Mouse (Mus musculus): ENCODE measurements around the gene Ascc2.
"Not testable (repeated sequence)": the region's sequence is repeated elsewhere in the genome, so short reads cannot be mapped to it uniquely, and the experiment has no call there.

The Ascc2 gene

DNA sequence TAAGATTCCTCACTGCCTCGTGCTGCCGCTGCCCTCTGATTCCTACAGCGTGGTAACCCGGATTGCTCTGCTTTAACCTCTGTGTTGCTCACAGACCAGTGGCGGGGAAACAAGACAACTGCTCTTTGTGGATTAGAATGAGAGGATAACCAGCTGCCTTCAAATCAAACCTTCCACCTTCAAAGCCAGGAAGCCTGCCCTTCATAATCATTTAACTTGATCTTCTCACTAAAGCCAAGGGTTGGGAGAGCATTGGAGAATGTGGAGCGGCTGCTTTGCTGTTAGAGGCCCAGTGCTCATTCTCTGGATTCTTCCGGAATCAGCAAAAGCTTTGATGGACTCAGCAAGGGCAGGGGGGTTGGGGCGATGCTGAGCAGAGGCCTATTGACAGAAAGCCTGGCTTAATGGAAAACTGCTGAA is 7.7 kb upstream of the Ascc2 start:
- no peak for DNase-seq (ENCODE audit: low read depth, low spot score)

DNA sequence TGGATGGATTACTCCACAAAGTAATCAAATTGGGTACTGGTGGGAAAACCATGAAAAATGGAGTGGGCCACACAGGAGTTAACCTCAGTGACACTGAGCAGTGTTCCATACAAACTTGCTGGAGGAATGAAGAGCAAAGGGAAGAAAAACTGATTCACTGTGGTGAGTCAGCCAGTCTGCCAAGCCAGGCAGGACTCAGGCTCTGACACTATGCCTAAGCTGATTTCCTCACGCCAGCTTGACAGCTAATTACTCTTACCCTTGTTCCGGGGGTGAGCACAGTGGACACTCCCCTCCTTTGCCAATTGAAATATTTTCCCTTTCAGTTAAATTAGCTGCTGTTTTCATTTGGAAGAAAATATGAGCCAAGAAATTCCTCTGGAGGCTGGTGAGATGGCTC is 4.1 kb upstream of the Ascc2 start:
- no peak for DNase-seq (ENCODE audit: low read depth, low spot score)

DNA sequence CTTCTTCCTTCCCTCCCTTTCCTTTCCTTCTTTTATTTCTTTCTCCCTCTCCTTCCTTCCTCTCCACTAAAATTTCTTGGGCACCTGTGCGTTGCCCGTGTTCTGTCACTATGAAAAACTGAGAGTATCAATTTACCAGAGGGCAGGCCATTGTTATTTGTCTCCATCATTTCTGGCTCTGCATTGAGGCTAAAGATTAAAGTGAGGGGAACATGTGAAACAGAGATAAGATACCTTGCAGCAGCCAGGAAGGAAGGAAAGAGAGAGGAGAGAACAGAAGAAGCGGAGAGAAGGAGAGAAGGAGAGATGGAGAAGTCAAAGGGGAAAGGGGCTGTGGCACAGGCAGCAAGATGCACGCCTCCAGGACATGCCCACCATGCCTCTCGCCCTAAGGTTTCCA is 3.2 kb upstream of the Ascc2 start:
- DNase-seq (ENCODE audit: low read depth, low spot score) = no peak

DNA sequence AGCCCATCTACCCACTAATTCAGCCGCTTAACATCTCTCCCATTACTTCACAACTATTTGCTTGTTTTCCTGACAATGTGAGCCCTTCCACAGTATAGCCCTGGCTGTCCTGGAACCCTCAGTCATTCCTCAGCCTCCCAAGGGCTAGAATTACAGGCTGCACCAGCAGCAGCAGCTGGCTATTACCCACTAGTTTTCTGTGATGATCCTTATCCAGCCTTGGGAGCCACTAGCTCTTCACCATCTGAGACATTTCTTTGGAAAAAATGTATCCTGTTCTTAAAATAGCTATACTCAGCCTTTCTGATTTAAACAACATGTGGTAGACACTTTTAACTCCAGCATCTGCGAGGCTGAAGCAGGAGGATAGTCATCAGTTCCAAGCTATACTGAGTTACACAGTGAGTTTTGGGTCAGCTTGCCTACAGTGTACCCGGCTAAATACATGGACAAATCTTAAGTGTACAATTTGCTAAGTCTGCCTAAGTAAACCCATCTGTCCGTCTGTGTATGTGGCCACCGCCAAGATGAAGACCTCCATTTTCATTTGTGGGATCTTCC is 685 bp upstream of the Ascc2 start:
- no peak for DNase-seq (ENCODE audit: low read depth, low spot score)

DNA sequence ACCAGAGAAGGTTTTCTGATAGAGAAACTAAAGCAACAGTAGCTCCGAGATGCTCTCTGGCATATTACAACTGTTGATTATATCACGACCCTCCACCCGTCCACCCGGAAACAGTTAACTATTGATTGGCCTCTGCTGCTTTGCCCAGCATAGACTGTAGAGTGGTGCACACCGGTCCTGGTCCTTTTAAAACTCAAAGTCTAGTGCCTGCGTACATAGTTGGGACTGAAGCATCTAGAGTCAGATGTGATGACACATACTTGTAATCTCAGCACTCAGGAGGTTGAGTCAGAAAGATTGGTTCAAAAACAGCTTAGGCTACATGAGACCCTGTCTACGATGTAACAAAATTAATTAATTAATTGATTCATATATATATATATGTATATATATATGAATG is 714 bp downstream of the Ascc2 start:
- DNase-seq (ENCODE audit: low read depth, low spot score) = no peak

DNA sequence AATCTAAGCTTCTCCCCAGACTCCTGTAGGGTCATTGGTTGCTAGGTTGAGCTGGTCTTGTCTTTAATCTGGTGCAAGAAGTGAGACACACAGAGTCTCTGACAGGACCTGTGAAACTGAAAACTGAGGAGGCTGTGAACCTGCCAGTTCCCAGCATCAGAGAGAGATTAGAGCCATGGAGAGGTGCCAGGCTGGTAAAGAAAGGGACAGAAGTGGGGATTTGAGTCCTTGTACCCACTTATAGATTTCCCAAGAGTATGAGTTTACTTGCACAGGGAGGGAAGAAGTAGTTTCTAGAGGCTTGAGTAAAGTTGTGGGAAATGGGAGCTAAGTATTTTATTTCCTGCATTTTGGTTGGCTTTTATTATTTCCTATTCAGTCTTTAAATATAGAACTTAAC is 3.6 kb downstream of the Ascc2 start:
- DNase-seq (ENCODE audit: low read depth, low spot score) = no peak

DNA sequence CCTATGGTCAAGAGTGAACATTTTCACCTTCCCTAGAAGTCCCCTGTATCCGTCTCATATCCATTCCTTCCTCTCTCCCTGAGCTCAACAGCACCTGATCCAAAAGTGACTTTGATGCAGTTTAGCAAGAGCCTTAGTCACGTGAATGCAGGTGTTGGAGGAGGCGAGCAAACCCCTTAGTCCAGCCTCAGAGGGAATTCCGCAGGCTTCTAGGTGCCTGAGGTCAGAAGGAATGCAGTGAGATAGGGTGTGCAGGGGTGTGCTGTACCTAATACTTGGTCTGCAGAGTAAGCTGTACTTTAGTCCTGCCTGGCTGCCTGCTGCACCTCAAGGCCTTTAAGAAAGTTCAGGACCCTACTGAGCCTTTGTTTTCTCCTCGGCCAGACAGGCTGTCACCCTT is 6.2 kb downstream of the Ascc2 start:
- no peak for DNase-seq (ENCODE audit: low read depth, low spot score)

DNA sequence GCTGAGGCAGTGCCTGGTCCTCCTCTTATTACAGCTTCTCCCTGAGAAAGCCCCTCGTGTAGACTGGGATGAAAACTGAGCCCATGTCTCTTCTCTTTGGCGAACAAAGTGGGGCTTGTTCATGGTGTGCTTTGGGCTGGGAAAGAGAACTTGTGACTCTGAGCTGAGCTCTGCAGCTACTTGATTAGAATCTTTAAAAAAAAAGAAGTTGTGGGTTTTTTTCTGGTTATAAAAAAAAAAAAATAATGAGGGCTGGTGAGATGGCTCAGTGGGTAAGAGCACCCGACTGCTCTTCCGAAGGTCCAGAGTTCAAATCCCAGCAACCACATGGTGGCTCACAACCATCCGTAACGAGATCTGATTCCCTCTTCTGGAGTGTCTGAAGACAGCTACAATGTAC is 7.6 kb downstream of the Ascc2 start:
- DNase-seq (ENCODE audit: low read depth, low spot score) = not testable (repeated sequence)

DNA sequence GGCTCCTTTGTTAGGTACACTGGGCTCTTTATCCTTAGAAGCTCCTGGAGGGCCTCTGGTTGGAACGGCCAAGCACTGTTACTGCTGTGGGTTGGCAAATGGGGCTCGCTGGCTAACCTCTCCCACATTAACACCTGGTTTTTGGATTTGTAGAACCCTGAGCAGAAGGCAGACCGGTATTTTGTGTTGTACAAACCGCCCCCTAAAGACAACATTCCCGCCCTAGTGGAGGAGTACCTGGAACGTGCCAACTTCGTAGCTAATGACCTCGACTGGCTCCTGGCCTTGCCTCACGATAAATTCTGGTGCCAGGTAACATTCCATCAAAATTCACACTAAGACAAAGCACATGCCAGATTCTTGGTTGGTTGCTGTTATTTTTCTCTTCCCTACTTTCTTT is 8.9 kb downstream of the Ascc2 start:
- no peak for DNase-seq (ENCODE audit: low read depth, low spot score)

DNA sequence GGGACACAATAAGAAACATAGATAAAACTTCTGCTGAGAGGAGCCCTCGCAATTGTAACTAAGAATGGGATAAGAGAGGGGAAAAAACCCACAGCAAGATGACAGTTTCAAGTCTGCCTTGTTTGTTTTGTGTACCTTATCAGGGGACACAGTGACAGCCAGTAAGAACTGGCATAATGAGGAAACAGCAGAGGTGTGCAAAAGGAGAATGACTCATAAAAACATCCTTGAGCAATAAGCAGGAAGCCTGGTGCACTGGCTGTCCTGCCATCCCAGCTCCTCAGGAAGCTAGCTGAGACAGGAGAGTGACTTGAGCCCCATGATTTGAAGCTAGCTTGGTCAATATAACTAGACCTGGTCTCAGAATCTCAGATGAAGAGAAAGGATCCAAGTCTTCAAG is 22.3 kb downstream of the Ascc2 start:
- DNase-seq (ENCODE audit: low read depth, low spot score) = no peak

DNA sequence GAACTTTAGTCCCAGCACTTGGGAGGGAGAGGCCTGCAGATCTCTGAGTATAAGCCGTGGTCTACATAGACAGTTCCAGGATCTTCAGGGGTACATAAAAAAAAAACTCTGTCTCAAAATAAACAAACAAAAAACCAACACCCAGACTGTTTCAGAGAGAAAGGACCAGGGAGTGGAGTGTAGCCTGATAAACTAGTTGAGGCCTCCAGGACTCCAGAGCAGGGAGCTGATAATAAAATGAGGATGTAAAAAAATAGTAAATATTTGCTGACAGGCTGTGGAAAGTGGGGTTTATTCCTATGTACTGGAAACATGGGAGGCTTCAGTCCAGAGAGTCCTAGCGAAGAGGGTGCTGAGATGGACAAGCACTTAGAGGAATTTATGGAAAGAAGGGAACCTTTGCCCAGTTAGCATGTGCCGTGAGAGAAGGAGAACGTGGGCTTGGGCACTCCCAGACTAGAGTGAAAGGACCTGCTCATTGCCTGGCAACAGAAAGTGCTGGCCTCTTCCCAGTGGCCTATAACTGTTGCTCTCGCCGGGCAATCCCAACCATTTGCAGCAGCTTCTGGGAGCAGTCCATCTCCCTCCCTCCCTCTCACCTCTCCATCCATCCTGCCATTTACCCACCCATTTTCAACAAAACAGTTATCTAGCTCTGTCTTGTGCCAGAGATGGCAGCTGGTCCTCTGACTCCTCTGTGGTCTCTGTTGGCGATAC is 22.9 kb downstream of the Ascc2 start:
- no peak for DNase-seq (ENCODE audit: low read depth, low spot score)

DNA sequence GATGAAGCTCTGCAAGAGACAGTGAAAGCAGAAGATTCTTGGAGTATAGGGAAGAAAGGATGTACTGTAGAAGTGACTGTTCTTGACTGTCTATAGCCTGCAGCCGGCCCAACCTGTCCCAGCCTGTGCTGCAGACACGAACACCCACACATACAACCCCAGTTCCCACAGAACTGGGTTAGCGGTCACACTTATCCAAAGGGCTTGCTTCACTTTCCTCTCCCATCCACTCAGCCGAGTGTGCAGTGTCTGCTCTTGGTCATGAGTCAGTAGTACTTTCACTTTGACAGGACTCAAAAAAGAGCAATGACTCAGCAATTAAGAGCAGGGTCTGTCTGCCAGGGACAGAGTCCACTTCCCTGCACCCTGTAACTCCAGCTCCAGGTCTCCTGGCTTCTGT is 23.8 kb downstream of the Ascc2 start:
- no peak for DNase-seq (ENCODE audit: low read depth, low spot score)

DNA sequence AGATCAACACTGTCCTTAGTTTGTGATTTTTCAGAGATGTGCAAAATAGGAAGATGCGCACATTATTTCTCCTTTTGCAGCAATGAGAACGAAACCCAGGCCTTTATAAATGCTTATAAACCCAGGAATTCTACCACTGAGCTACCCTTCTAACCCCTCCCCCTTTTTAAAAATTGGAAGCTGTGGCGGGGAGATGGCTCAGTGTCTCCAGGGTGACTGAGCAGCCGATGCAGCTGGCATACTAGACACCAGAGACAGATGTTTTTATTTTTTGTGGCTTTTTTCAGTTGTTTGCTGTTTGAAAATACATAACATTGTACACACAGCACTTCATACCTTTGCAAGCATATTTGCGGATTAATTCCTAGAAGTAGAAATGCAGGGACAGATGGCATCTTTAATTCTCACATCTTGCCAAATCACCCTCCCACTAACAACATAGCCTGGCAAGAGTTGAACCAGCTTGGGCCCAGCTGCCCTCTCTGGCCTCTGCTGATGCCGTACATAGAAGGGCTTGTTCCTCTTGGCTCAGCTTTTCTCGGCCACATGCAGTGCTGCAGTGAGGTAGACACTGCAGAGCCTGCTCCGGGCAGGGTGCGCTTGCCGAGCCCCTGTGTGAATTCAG is 24.4 kb downstream of the Ascc2 start:
- no peak for DNase-seq (ENCODE audit: low read depth, low spot score)

DNA sequence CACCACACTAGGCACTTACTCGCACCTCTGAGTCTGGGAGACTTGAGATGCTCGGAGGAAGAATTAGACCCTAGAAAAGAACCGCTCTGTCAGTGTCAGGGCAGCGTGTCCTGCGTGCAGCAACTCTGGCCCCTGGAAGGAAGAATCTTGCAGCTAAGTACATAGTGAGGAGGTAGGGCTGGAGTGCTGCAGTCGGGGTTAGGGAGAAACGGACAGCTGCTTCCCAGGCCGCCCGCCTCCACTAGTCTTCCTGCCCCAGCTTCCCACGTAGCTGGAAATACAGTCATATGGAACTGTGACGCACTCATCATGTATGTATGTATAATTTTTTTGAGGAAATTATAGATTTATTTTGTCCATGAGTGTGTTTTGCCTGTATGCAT is 24.9 kb downstream of the Ascc2 start:
- no peak for DNase-seq (ENCODE audit: low read depth, low spot score)

DNA sequence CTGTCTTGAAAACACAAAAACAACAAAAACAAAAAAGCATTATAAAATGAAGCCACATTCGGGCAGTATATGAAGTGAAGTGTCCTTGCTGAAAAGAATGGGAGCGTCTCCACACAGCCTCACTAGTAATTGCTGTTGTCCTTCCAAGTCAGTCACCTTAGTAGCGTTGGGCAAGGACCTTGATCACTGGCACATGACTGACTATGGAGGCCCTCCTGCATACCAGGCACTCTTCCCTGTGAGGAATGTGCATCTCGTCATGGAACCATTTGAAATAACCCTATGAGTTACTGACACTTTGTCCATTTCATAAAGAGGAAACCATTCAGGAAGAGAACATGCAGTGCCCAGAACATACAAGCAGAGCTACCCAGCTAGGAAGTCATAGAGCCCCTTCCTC is 34.2 kb downstream of the Ascc2 start:
- no peak for DNase-seq (ENCODE audit: low read depth, low spot score)

DNA sequence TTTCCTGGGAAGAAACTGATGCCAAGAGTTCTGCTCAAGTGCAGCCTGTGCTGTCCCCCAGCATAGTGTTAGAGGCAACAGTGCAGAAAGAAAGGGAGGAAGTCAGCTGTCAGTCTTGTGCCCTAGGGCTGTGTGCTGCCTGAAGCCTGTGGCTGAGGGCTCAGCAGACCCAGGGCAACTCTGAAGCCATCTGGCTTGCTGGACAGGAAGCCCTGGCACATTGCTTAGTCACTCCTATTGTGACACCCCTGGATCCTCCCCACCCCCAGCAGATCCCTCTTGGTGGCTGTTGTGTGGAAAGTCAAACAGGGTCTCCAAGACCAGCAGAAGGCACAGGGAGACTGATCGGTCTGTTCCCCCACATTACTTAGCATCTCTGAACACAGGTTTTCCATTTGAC is 37.0 kb downstream of the Ascc2 start:
- no peak for DNase-seq (ENCODE audit: low read depth, low spot score)

DNA sequence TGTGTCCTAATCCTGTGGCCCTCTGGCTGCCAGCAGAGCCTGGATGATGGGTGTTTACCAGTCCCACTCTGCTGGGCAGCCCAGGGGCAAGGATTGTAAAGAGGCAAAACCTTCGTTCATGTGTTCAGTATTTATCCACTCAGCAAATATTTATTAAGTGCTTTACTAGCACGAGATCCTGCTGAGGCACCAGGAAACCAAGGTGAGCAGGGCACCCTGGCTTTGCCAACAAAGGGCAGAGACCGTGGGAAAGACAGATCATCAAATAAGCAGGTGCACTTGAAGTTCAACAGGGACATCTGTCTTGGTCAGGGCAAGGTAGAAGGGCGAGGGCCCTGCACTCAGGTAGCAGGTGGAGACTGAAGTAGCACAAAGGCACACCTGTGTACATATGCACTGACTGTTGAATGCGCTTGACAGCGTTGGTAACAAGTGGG is 37.6 kb downstream of the Ascc2 start:
- DNase-seq (ENCODE audit: low read depth, low spot score) = no peak

DNA sequence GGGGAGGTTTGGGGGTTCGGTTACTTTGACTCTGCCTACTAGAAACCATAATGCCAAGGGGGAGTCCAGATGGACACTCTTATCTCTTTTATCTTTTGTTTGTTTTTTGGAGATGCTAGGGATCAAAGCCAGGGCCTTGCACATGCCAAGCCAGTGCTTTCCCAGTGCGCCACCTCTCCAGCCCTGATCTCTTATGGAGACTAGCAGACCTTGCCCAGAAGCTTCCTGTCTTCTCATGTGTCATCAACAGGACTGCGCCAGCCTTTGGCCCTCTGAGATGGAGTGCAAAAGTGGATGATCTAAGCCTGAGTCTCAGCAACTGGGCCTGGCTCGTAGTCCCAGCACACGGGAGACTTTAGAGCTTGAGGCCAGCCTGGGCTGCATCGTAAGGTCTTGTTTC is 38.1 kb downstream of the Ascc2 start:
- DNase-seq (ENCODE audit: low read depth, low spot score) = no peak

DNA sequence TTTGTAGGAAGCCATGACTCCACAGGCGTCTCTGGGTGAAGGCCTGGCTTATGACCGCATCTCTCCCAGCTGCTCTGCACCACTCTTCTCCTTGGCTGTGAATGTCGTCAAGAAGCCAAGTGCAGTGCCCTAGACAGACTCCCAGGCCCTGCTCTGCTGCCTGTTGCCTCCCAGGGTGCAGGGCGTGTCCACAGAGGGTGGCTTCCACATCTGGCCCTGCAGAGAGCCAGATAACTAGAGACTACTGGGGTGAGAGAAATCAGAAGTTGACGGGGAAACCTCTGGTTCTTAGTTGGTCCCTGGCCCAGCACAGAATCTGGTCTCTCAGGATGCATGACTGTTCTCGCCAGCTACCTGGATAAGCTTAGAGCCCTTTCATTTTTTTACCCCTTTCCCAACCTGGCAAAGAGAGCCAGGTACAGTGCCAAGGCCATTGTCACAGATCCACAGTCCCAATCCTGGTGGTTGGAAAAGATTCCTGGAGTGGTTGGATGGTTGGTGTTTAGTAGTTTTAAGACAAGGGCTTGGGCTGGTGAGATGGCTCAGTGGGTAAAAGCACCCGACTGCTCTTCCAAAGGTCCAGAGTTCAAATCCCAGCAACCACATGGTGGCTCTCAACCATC is 39.8 kb downstream of the Ascc2 start:
- DNase-seq (ENCODE audit: low read depth, low spot score) = no peak

DNA sequence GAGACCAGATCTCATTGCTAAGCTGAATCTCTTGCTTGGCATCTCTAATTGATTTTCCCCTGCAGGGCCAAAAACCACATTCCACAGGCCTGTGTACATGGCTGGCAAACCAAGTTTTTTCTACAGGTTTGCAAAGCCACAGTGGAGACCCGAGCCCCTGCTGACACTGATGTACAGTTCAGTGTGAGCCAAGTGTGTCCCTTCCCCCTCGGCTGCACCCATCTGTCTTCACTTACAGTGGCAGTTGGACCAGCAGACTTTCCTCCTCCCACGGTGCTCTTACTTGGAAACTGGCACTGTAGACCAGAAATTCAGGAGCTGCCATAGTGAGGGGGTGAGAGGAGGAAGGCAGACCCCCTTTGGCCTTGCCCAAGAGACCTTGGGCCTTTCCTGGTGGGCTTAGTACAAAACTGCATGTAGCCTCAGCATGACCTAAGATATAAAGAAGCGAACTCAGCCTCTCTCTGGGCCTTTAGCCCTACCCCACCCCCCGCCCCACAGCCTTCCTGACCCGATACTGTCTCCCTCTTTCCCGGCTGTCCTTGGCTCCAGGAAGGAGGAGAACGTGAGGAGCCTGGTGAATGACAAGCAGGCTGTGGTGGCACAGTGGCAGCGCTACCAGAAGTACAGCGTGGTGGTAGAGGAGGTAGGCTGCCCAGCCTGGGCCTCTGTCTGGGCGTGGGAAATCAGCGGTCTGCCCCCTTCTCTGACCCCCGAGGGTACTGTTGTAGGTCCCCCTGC is 41.3 kb downstream of the Ascc2 start:
- no peak for DNase-seq (ENCODE audit: low read depth, low spot score)

DNA sequence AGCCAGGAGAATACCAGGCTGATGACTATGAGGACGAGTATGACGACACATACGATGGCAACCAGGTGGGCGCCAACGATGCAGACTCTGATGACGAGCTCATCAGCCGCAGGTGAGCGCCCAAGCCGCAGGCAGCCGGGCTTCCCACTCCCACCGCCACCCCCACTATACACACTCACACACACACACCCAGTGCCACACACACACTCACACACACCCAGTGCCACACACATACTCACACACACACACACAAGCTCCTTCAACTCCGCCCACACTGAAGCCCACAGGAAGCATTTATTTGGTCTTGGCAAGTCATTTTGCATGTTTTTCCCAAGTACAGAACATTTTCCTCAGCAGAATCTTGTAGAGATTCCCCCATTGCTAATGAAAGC is 41.9 kb downstream of the Ascc2 start:
- DNase-seq (ENCODE audit: low read depth, low spot score) = no peak

DNA sequence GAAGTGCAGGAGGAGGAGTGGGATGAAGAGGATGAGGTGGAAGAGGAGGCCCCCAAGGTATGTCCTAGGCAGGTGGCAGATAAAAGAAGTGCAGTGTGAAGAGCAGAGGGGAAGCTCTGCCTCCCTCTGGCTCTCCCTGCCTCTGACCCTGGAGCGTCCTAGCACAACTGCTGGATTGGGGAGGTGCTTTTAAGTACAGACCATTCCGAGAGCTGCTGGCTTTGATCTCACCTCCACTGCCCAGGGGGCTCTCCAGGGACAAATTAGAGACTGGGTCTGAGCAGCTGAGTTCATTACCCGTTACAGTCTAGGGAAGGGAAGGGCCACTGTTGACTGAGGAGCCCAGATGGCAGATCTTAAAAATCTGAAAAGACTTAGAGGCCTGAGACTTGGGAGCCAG is 42.6 kb downstream of the Ascc2 start:
- DNase-seq (ENCODE audit: low read depth, low spot score) = no peak
